Mouse (Mus musculus): ENCODE measurements around the gene Tomm5.
"Not testable (repeated sequence)": the region's sequence is repeated elsewhere in the genome, so short reads cannot be mapped to it uniquely, and the experiment has no call there.

Tomm5 gene

GRCm38 (mm10) chr4:45066036-45066730 is 41.7 kb downstream of the Tomm5 start:
- in situ Hi-C loops (cut with MboI, MseI) = no loop called here

GRCm38 (mm10) chr4:45064577-45064976 is 43.3 kb downstream of the Tomm5 start:
- in situ Hi-C loops (cut with MboI, MseI) = no loop called here

GRCm38 (mm10) chr4:45063836-45064235 is 44.1 kb downstream of the Tomm5 start:
- in situ Hi-C loops (cut with MboI, MseI) = not testable (repeated sequence)

DNA sequence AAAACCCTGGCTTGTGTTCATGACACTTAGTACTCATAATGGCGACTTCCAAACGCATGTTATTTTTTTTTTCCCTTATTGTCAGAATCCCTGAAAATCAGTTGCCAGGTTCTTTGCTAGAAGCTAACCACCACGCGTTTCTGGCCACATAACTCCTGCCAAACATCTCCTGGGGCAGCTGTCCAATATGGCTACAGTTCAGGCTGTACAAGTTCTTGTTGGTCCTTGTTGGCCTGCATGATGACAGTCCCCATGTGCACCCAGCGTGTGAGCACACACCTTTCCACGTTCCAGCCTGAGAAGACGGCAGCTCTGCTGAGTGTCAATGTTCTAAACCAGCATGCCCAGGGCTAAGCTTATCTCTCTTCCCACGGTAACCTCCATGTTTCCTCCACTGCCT is 52.5 kb downstream of the Tomm5 start:
- in situ Hi-C loops (cut with MboI, MseI) = no loop called here

Measured in T-helper 2 cell (primary cell).